Mouse (Mus musculus): ENCODE data around the gene Gm45234.

GRCm38 (mm10) chr6:124742839-124743514 lies 12.8 kb downstream of the Gm45234 start:
- TF ChIP-seq CTCF (IDR thresholded peaks at IDR 0.05; ENCODE audit: low read depth), result no peak
- TF ChIP-seq EP300 (IDR thresholded peaks at IDR 0.05; ENCODE audit: low read depth), result no peak

Data from liver, postnatal 0 days (tissue).